Mouse (Mus musculus): ENCODE measurements at regions not wholly inside any gene's neighbourhood (a gene's known extent, or its start where the extent isn't known, plus 50 kb on each side); places are given as distances from the start of the nearest gene placed in this dataset.

DNA sequence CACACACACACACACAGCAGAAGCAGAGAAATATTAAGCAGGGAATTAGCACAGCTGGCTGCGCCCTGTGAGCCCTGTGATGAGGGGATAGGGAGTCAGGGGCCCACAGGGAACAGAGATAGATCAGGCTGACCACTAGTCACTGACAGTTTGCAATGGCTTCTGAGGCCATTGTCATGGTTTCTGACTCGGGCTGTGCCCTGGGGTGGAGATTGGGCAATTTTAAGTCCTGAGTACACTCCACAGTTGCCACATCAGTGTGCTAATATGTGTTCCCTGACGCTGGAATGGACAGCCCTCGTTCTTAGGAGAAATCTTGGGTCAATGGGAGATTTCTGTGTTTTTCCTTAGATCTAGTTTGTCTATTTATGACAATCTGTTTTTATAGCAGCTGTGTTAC, 148.3 kb upstream of the Nectin1 start:
- WGBS, result 90% methylated on average over 4 of the region's 4 CpGs
- no peak for TF ChIP-seq POLR2A (IDR thresholded peaks at IDR 0.05; ENCODE audit: insufficient read depth, low read depth, low read length)
- no peak for TF ChIP-seq CTCF (IDR thresholded peaks at IDR 0.05; ENCODE audit: insufficient read depth, low read depth, low read length)

DNA sequence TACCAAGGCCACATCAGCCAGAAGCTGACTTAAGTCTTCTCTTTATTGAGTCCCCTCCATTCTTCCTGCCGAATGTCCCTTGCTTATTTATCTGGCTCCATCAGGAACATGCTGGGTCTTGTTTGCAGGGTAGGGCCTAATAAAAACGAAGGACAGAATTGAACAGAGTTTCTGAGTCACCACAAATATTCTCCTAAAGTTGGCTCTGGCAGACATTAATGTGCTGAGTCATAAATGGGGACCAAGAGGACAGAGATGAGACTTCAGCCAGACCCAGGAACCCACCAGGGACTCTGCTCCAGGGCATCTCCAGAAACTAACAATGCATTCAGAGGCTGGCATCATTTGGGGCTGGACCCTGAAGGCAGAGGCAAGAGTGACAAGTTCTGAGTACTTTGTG, 143.4 kb upstream of the Nectin1 start:
- WGBS, result 61% methylated on average over 2 of the region's 2 CpGs
- TF ChIP-seq CTCF (IDR thresholded peaks at IDR 0.05; ENCODE audit: insufficient read depth, low read depth, low read length) (no peak), POLR2A (IDR thresholded peaks at IDR 0.05; ENCODE audit: insufficient read depth, low read depth, low read length) (no peak)
- no peak overlapping the region for H3K27ac ChIP-seq (ENCODE audit: insufficient read depth, low read depth, low read length)
- no peaks in the 10 kb centered on the region for H3K4me1 ChIP-seq (ENCODE audit: control insufficient read depth, insufficient read depth, low read length)
- H3K4me3 ChIP-seq (ENCODE audit: insufficient read depth, low read depth, low read length), result no peak overlapping the region

More for the DNA sequence above, 148.3 kb upstream of the Nectin1 start:
- Histone ChIP-seq H3K4me1 (ENCODE audit: control insufficient read depth, insufficient read depth, low read length) (peaks cover 13% of the 10 kb centered on the region), H3K4me3 (ENCODE audit: insufficient read depth, low read depth, low read length) (no peak overlapping the region), H3K27ac (ENCODE audit: insufficient read depth, low read depth, low read length) (no peak overlapping the region)

DNA sequence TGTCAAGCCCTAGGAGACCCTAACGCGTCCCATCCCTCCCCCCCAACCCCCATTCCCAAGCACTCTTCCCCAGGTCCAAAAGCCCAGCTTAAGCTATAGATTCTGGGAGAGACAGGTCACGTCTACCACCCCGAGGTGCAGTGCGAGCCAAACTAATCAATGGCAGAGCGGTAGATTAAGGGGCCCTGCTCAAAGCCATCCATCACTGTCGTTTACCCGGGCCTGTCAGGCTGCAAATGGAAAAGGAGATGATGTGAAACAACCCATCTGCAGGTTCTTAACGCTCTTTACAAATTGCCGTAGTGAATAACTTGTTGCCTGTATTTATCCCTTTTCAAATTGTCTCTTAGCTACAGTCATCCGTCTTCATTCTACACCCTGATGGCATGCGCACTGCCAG, 126.2 kb upstream of the Nectin1 start:
- Histone ChIP-seq H3K4me1 (ENCODE audit: control insufficient read depth, insufficient read depth, low read length) (peaks cover 6% of the 10 kb centered on the region), H3K4me3 (ENCODE audit: insufficient read depth, low read depth, low read length) (no peak overlapping the region), H3K27ac (ENCODE audit: insufficient read depth, low read depth, low read length) (no peak overlapping the region)
- WGBS, result 53% methylated on average over 12 of the region's 12 CpGs
- TF ChIP-seq POLR2A (IDR thresholded peaks at IDR 0.05; ENCODE audit: insufficient read depth, low read depth, low read length) (no peak), CTCF (IDR thresholded peaks at IDR 0.05; ENCODE audit: insufficient read depth, low read depth, low read length) (no peak)

DNA sequence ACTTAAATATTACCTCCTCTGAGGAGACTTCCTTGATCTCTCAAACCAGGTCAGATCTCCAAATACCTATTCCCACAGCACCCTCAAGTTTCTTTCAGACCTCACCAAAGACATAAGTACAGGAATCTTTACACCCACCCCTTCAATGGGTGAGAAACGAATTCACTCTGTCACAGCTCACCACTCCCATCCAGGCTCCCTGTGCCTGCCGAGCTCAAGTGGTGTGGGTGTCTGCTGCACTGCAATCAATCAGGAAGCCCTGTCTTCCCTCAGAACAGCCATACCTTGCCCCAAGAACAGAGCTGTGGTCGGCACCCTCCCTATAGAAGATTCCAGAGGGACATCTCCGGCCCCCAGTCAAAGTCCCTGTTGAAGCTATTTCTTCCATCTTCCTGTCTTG, 116.2 kb upstream of the Nectin1 start:
- H3K4me1 ChIP-seq (ENCODE audit: control insufficient read depth, insufficient read depth, low read length), result 0 out of 2 replicates have a peak, but pooled peaks cover 2% of the 10 kb centered on the region
- H3K27ac ChIP-seq (ENCODE audit: insufficient read depth, low read depth, low read length), result no peak overlapping the region
- TF ChIP-seq POLR2A (IDR thresholded peaks at IDR 0.05; ENCODE audit: insufficient read depth, low read depth, low read length) (no peak), CTCF (IDR thresholded peaks at IDR 0.05; ENCODE audit: insufficient read depth, low read depth, low read length) (no peak)
- H3K4me3 ChIP-seq (ENCODE audit: insufficient read depth, low read depth, low read length), result no peak overlapping the region
- 61% methylated on average over 4 of the region's 4 CpGs for WGBS

DNA sequence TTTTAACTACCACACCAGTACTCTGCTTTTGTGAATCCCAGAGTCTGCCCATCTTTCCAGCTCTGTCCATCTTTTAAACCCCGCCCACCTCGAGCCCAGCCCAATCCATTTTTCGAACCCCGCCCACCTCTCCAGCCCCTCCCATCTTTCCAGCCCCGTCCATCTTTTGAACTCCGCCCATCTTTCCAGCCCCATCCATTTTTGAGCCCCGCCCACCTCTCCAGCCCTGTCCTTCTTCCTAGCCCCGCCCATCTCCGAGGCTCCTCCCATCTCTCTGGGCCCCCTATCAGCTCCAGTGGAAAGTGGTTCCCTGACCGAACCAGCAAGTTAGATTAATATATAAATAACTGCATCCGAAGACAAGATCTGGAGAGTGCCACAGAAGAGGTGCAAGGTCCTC, 115.0 kb upstream of the Nectin1 start:
- no peak overlapping the region for H3K4me3 ChIP-seq (ENCODE audit: insufficient read depth, low read depth, low read length)
- H3K27ac ChIP-seq (ENCODE audit: insufficient read depth, low read depth, low read length), result no peak overlapping the region
- 0 out of 2 replicates have a peak, but pooled peaks cover 4% of the 10 kb centered on the region for H3K4me1 ChIP-seq (ENCODE audit: control insufficient read depth, insufficient read depth, low read length)
- TF ChIP-seq POLR2A (IDR thresholded peaks at IDR 0.05; ENCODE audit: insufficient read depth, low read depth, low read length) (no peak), CTCF (IDR thresholded peaks at IDR 0.05; ENCODE audit: insufficient read depth, low read depth, low read length) (no peak)
- 57% methylated on average over 11 of the region's 11 CpGs for WGBS

DNA sequence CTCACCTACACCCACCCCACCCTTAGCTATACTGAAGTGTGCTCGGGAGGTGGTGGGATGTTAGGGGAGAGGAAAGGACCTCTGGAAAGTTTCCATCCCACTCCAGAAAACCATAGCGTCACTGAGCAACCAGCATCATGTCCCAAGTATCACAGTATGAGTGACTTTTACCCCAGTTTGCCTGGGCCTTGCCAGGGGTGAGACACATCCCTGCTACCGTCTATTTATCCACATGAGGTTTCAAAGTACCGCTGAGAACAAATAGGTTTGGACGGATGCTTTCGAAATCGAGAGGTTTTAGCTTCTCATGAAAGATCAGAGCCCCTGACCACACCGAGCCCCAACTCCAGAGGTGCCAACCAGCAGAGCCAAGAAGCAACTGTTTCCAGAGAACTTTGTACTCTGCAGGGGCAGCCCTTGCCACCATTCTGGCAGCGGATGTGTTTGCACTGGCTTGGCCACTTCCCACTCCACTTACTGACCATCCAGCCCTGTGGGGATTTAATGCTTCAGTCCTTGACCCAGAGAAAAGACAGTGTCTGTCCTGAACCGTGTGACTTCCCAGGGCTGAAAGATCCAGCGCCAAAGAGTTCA, 107.3 kb upstream of the Nectin1 start:
- no peak overlapping the region for H3K4me3 ChIP-seq (ENCODE audit: insufficient read depth, low read depth, low read length)
- WGBS, result 81% methylated on average over 11 of the region's 11 CpGs

DNA sequence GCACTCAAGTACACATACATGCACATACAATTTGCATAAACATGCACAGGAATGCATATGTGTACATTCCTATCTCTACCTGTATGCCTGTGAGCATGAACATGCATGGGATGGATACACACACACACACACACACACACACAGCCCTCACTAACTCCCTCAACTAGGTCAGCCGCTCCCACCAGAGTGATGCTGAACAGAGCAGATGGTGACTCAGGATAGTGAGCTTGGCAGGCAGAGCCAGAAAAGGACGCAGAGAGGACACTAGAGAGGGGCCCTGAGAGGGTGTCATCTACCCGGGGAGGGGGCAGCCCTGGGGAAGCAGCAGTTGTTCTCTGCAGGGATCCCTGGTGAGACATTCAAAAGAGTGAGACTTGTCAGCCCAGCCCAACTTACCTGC, 85.6 kb upstream of the Nectin1 start:
- H3K4me1 ChIP-seq (ENCODE audit: control insufficient read depth, insufficient read depth, low read length), result peaks cover 4% of the 10 kb centered on the region
- TF ChIP-seq POLR2A (IDR thresholded peaks at IDR 0.05; ENCODE audit: insufficient read depth, low read depth, low read length), result no peak
- no peak overlapping the region for H3K27ac ChIP-seq (ENCODE audit: insufficient read depth, low read depth, low read length)
- no peak overlapping the region for H3K4me3 ChIP-seq (ENCODE audit: insufficient read depth, low read depth, low read length)
- WGBS, result 76% methylated on average over 3 of the region's 3 CpGs

More for the DNA sequence above, 107.3 kb upstream of the Nectin1 start:
- Histone ChIP-seq H3K27ac (ENCODE audit: insufficient read depth, low read depth, low read length) (no peak overlapping the region), H3K4me1 (ENCODE audit: control insufficient read depth, insufficient read depth, low read length) (0 out of 2 replicates have a peak, but pooled peaks cover 2% of the 10 kb centered on the region)
- TF ChIP-seq POLR2A (IDR thresholded peaks at IDR 0.05; ENCODE audit: insufficient read depth, low read depth, low read length), result no peak
- no peak for TF ChIP-seq CTCF (IDR thresholded peaks at IDR 0.05; ENCODE audit: insufficient read depth, low read depth, low read length)

DNA sequence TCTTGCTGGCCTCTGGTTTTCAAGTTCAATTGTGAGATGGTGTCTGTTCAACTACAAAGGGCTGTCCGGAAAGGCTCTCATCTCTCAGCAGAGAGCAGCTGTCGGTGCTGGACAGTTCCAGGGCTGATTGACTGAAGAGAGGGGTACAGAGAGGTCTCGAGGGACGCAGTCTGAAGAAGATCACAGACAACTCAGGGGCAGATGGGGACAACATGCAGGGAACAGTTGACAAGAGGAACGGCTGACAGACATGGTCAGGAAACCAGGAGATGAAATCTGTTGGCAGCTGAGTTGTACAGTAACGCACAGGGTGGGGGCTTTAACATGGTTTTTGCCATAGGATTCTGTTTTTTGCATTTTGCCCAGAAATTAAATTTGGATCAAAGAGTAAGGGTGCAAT, 84.5 kb upstream of the Nectin1 start:
- Histone ChIP-seq H3K4me3 (ENCODE audit: insufficient read depth, low read depth, low read length) (no peak overlapping the region), H3K4me1 (ENCODE audit: control insufficient read depth, insufficient read depth, low read length) (peaks cover 4% of the 10 kb centered on the region), H3K27ac (ENCODE audit: insufficient read depth, low read depth, low read length) (no peak overlapping the region)
- 86% methylated on average over 6 of the region's 6 CpGs for WGBS
- TF ChIP-seq POLR2A (IDR thresholded peaks at IDR 0.05; ENCODE audit: insufficient read depth, low read depth, low read length) (no peak), CTCF (IDR thresholded peaks at IDR 0.05; ENCODE audit: insufficient read depth, low read depth, low read length) (no peak)

DNA sequence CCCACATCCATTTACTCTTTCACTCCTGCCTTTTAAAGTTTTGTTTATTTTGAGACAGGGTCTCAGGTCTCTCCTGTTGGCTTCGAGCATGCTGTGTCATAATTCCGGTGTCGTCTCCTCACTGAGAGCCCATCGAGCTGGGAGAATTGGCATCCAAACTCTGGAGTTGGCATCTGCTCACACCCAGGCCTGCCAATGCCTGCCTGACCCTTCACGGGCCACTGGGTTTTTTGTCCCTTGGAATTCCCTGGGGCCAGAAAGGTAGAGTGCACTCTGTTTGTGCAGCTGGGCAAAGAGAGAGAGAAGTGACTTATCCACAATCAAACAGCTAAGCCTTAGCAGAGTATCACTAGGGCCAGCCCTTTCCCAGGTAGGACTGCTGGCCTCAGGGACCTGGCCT, 83.6 kb upstream of the Nectin1 start:
- TF ChIP-seq POLR2A (IDR thresholded peaks at IDR 0.05; ENCODE audit: insufficient read depth, low read depth, low read length) (no peak), CTCF (IDR thresholded peaks at IDR 0.05; ENCODE audit: insufficient read depth, low read depth, low read length) (no peak)
- Histone ChIP-seq H3K4me1 (ENCODE audit: control insufficient read depth, insufficient read depth, low read length) (peaks cover 4% of the 10 kb centered on the region), H3K4me3 (ENCODE audit: insufficient read depth, low read depth, low read length) (no peak overlapping the region), H3K27ac (ENCODE audit: insufficient read depth, low read depth, low read length) (no peak overlapping the region)
- WGBS, result 67% methylated on average over 5 of the region's 5 CpGs
